ENCODE assay signal across 25 mouse cellular contexts in the genomic region with DNA sequence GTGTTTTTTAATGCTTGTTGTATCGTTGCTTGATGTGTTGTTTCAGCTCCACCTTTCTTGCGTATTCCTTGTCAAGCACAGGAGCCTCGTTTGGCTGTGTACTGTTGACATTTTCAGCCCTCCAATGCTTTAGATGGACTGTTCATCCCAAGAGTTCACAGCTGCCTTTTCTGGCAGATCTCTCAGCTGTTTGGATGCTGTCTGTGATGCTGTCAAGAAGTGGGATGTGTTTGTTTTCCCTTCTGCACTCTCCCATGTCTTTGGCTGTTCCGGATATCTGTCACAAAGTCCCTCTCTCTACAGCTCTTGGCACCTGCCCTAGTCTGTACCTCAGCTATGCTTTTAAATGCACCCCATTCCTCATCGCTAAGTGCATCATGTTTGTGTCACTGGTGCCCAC. TPM values are rescaled to one million over a fixed set of nuclear protein-coding genes. Genes with fewer than 3 reads are reported as not detected.
DNase-seq lines count a peak whose midpoint lies in the region; TF ChIP-seq lines count a peak whose summit lies in the region.
"Had no signal": no experiment of that assay in that cellular context is flagged by ENCODE, and none has a peak within 500 bp of the region (broad histone marks: within the 10 kb centered on the region; RNA-seq: fewer than 3 reads in every experiment).

No protein-coding gene starts in this region.

- no peak for TF ChIP-seq CTCF in kidney, adult 2 months (conservative IDR thresholded peaks at IDR 0.05; ENCODE audit: insufficient read depth, insufficient read length, low read depth, low read length)

- H3K4me3 ChIP-seq in kidney, adult 2 months (ENCODE audit: insufficient read depth, low read depth, low read length) = no peak overlapping the region
- H3K4me3 ChIP-seq: embryonic facial prominence, embryonic 10.5 days; erythroblast, embryonic 14.5 days; forebrain, embryonic 15.5 days; limb, embryonic 12.5 days; midbrain, embryonic 13.5 days; neural tube, embryonic 15.5 days had no signal

- intact Hi-C loops in gastrocnemius, postnatal 14 days (cut with DNase I; ENCODE audit: low total_unique reads) = no loop called here
- intact Hi-C loops in gastrocnemius, postnatal 36 days (cut with DNase I) = no loop called here
- intact Hi-C loops in heart, postnatal 10 days (cut with DNase I) = no loop called here

- no peaks in the 10 kb centered on the region for H3K36me3 ChIP-seq in kidney, adult 2 months (ENCODE audit: control insufficient read depth, insufficient read depth, low read length)
- H3K36me3 ChIP-seq: embryonic facial prominence, embryonic 10.5 days; forebrain, embryonic 15.5 days; limb, embryonic 12.5 days; midbrain, embryonic 13.5 days; neural tube, embryonic 15.5 days had no signal

- WGBS in kidney, adult 2 months = 70% methylated on average over 5 of the region's 5 CpGs

- H3K4me1 ChIP-seq in kidney, adult 2 months (ENCODE audit: control insufficient read depth, insufficient read depth, low read length) = peaks cover 27% of the 10 kb centered on the region

- H3K27me3 ChIP-seq in kidney, adult 2 months (replicated peaks; ENCODE audit: control insufficient read depth, insufficient read depth, low read length) = no peaks in the 10 kb centered on the region
- H3K27me3 ChIP-seq: forebrain, embryonic 15.5 days; limb, embryonic 12.5 days; midbrain, embryonic 13.5 days; neural tube, embryonic 15.5 days had no signal

- DNase-seq in gastrocnemius, postnatal 14 days = peak; percentile 22
- no peak for DNase-seq in gastrocnemius, postnatal 36 days
- no peak for DNase-seq in kidney, adult 2 months
- no peak for DNase-seq in kidney, adult 11 months
- DNase-seq in brain, adult 2 months (ENCODE audit: low read depth, low spot score) = peak; percentile 52
- peak; percentile 57 to 67 for DNase-seq in heart, postnatal 10 days
- no peak for DNase-seq in spleen, adult 12 weeks (ENCODE audit: low spot score)
- DNase-seq: adrenal gland, adult 8-10 months; cerebellum, adult 11 months; cerebellum, postnatal 25 days; kidney, postnatal 10 days; right cerebral cortex, postnatal 4 days; thymus, postnatal 4 days had no signal

- H3K27ac ChIP-seq in kidney, adult 2 months (ENCODE audit: insufficient read depth, low read depth, low read length) = 0 out of 2 replicates have a peak overlapping the region, but pooled peaks have one; percentile 19
- H3K27ac ChIP-seq: embryonic facial prominence, embryonic 10.5 days; forebrain, embryonic 15.5 days; hindbrain, embryonic 14.5 days; limb, embryonic 12.5 days; midbrain, embryonic 13.5 days; neural tube, embryonic 15.5 days had no signal

- TF ChIP-seq POLR2A in kidney, adult 2 months (IDR thresholded peaks at IDR 0.05; ENCODE audit: low read depth, low read length) = no peak

RNA-seq across cellular contexts. Expression of gene 1700034J05Rik, which starts 6.7 kb away (rescaled TPM):
- total RNA-seq in gastrocnemius, postnatal 14 days (2021) = not detected
- total RNA-seq in gastrocnemius, postnatal 36 days (2021) = not detected
- polyA plus RNA-seq in kidney, adult 2 months (2012; rRNA removed) = 0.07 TPM in 1 of 2 replicates, not detected in the other
- not detected for total RNA-seq in heart, postnatal 10 days (2021)
- total RNA-seq: adrenal gland, adult 8-10 months; layer of hippocampus, adult 8-10 months; left cerebral cortex, adult 8-10 months; megakaryocyte progenitor cell, adult 5-6 weeks had no signal
- polyA plus RNA-seq: brain, embryonic 14.5 days; erythroblast, embryonic 14.5 days; forebrain, embryonic 15.5 days; intestine, postnatal 0 days; neural tube, embryonic 15.5 days had no signal

Comparison
In these comparisons a context has a peak if more than half of its experiments do, and no peak if none do; other contexts are left out.
1. DNase-seq: peak in gastrocnemius, postnatal 14 days (single experiment), brain, adult 2 months (single experiment) and heart, postnatal 10 days (2 of 2); none in gastrocnemius, postnatal 36 days (0 of 2), kidney, adult 2 months (single experiment), kidney, adult 11 months (single experiment) and spleen, adult 12 weeks (single experiment).